Mouse (Mus musculus) MEL (cell line): ENCODE measurements around the gene 4921539E11Rik. TPM values are rescaled to one million over a fixed set of nuclear protein-coding genes. Genes with fewer than 3 reads are reported as not detected.

Experiments used
- DNase-seq: peaks from one replicate; pipeline ENCODE4 v3.0.0; 2011; ENCODE audit warnings: low read depth, low spot score
- H3K27ac ChIP-seq: 2 replicates; pipeline ENCODE4 v1.5.1; 2012; ENCODE audit warnings: low read depth, mild to moderate bottlenecking, control low read depth, low read length, moderate library complexity; ENCODE audit not compliant: control insufficient read depth
- H3K27me3 ChIP-seq, 2 experiments: fragments of 150-350 bp in 1 of 2; sonication (generic) in 1 of 2; 2 replicates each; pipeline ENCODE4 v1.6.1; 2012; ENCODE audit warnings: low read length in 2 of 2, mild to moderate bottlenecking in 2 of 2, improper control_type of control experiment in 1 of 2, moderate library complexity in 1 of 2; ENCODE audit not compliant: insufficient read depth in 2 of 2, control insufficient read depth in 1 of 2
- H3K36me3 ChIP-seq, 2 experiments: 2 replicates each; pipeline ENCODE4 v1.6.1; 2012 to 2014; ENCODE audit warnings: low read length in 2 of 2, improper control_type of control experiment in 1 of 2, inconsistent platforms in 1 of 2, mild to moderate bottlenecking in 1 of 2; ENCODE audit not compliant: insufficient read depth in 2 of 2, control insufficient read depth in 1 of 2
- H3K4me1 ChIP-seq, 2 experiments: fragments of 150-350 bp in 1 of 2; sonication (generic) in 1 of 2; 2 replicates each; pipeline ENCODE4 v1.6.1; 2012; ENCODE audit warnings: low read length in 2 of 2, improper control_type of control experiment in 1 of 2, mild to moderate bottlenecking in 1 of 2; ENCODE audit not compliant: insufficient read depth in 2 of 2, control insufficient read depth in 1 of 2
- H3K4me3 ChIP-seq, 2 experiments: fragments of 150-350 bp in 1 of 2; sonication (generic) in 1 of 2; 2 replicates each; pipeline ENCODE4 v1.5.1; 2012; ENCODE audit warnings: low read depth in 2 of 2, low read length in 2 of 2, mild to moderate bottlenecking in 2 of 2, moderate library complexity in 2 of 2, control low read depth in 1 of 2, improper control_type of control experiment in 1 of 2; ENCODE audit not compliant: control insufficient read depth in 1 of 2, insufficient read depth in 1 of 2
- H3K79me2 ChIP-seq: 2 replicates; pipeline ENCODE4 v1.6.1; 2012; ENCODE audit warnings: mild to moderate bottlenecking, low read length, moderate library complexity; ENCODE audit not compliant: control insufficient read depth, poor library complexity, insufficient read depth
- H3K9ac ChIP-seq: 2 replicates; pipeline ENCODE4 v1.6.1; 2012; ENCODE audit warnings: low read depth, mild to moderate bottlenecking, control low read depth, low read length, moderate library complexity; ENCODE audit not compliant: control insufficient read depth, poor library complexity, severe bottlenecking
- H3K9me3 ChIP-seq: fragments of 150-350 bp; sonication (generic); replicated peaks from 2 replicates; pipeline ENCODE4 v1.6.1; 2012; ENCODE audit warnings: mild to moderate bottlenecking, low read length, improper control_type of control experiment, moderate library complexity; ENCODE audit not compliant: insufficient read depth
- BHLHE40 ChIP-seq: IDR thresholded peaks from 2 replicates; pipeline ENCODE4 v1.6.1; 2012; ENCODE audit warnings: low read depth, mild to moderate bottlenecking, inconsistent platforms, low read length, improper control_type of control experiment, borderline replicate concordance
- CHD1 ChIP-seq: IDR thresholded peaks from 2 replicates; pipeline ENCODE4 v1.6.1; 2012; ENCODE audit warnings: low read depth, mild to moderate bottlenecking, inconsistent platforms, low read length, improper control_type of control experiment
- CTCF ChIP-seq, 3 experiments: IDR thresholded peaks in 2 of 3; conservative IDR thresholded peaks in 1 of 3; 2 replicates each; pipeline ENCODE4 v1.5.1; 2011 to 2012; ENCODE audit warnings: low read length in 3 of 3, low read depth in 2 of 3, mild to moderate bottlenecking in 2 of 3, improper control_type of control experiment in 1 of 3, inconsistent platforms in 1 of 3, mixed read lengths in 1 of 3, moderate library complexity in 1 of 3; ENCODE audit not compliant: control insufficient read depth in 1 of 3, insufficient read depth in 1 of 3, poor library complexity in 1 of 3, severe bottlenecking in 1 of 3
- ELF1 ChIP-seq: IDR thresholded peaks from 2 replicates; pipeline ENCODE4 v1.6.1; 2014; ENCODE audit warnings: low read depth, mild to moderate bottlenecking, inconsistent platforms, low read length, improper control_type of control experiment, moderate library complexity
- EP300 ChIP-seq, 2 experiments: IDR thresholded peaks; 2 replicates each; pipeline ENCODE4 v1.6.1; 2011; ENCODE audit warnings: improper control_type of control experiment in 2 of 2, low read length in 2 of 2, low read depth in 1 of 2, mild to moderate bottlenecking in 1 of 2
- GATA1 ChIP-seq: IDR thresholded peaks from 2 replicates; pipeline ENCODE4 v1.6.1; 2011; ENCODE audit warnings: low read depth, low read length, improper control_type of control experiment
- JUND ChIP-seq: IDR thresholded peaks from 2 replicates; pipeline ENCODE4 v1.6.1; 2011; ENCODE audit warnings: low read depth, mild to moderate bottlenecking, improper control_type of control experiment, low read length
- MAZ ChIP-seq: IDR thresholded peaks from 2 replicates; pipeline ENCODE4 v1.6.1; 2012; ENCODE audit warnings: low read depth, mild to moderate bottlenecking, inconsistent platforms, low read length, improper control_type of control experiment
- MXI1 ChIP-seq: IDR thresholded peaks from 2 replicates; pipeline ENCODE4 v1.6.1; 2011; ENCODE audit warnings: mild to moderate bottlenecking, low read depth, low read length, improper control_type of control experiment
- MYB ChIP-seq: IDR thresholded peaks from 2 replicates; pipeline ENCODE4 v1.6.1; 2011; ENCODE audit warnings: mild to moderate bottlenecking, low read depth, low read length, improper control_type of control experiment
- MYC ChIP-seq: IDR thresholded peaks from 2 replicates; pipeline ENCODE4 v1.6.1; 2011; ENCODE audit warnings: low read depth, mild to moderate bottlenecking, low read length, improper control_type of control experiment, moderate library complexity
- NELFE ChIP-seq: IDR thresholded peaks from 2 replicates; pipeline ENCODE4 v1.6.1; 2011; ENCODE audit warnings: low read depth, low read length, improper control_type of control experiment
- NRF1 ChIP-seq: IDR thresholded peaks from 2 replicates; pipeline ENCODE4 v1.6.1; 2014; ENCODE audit warnings: low read depth, mild to moderate bottlenecking, inconsistent platforms, low read length, improper control_type of control experiment, moderate library complexity; ENCODE audit not compliant: poor library complexity, insufficient read depth, severe bottlenecking
- POLR2A ChIP-seq, 2 experiments: IDR thresholded peaks; 2 replicates each; pipeline ENCODE4 v1.6.1; 2011 to 2012; ENCODE audit warnings: low read length in 2 of 2, mild to moderate bottlenecking in 2 of 2, control low read depth in 1 of 2, improper control_type of control experiment in 1 of 2, low read depth in 1 of 2, moderate library complexity in 1 of 2; ENCODE audit not compliant: control insufficient read depth in 1 of 2, insufficient read depth in 1 of 2, poor library complexity in 1 of 2
- POLR2AphosphoS2 ChIP-seq: IDR thresholded peaks from 2 replicates; pipeline ENCODE4 v1.6.1; 2011; ENCODE audit warnings: low read length, improper control_type of control experiment
- RAD21 ChIP-seq: IDR thresholded peaks from 2 replicates; pipeline ENCODE4 v1.6.1; 2011; ENCODE audit warnings: mild to moderate bottlenecking, low read depth, low read length, improper control_type of control experiment
- SMC3 ChIP-seq: IDR thresholded peaks from 2 replicates; pipeline ENCODE4 v1.6.1; 2011; ENCODE audit warnings: low read depth, low read length, improper control_type of control experiment
- TAL1 ChIP-seq: IDR thresholded peaks from 2 replicates; pipeline ENCODE4 v1.6.1; 2012; ENCODE audit warnings: mild to moderate bottlenecking, inconsistent platforms, low read length, moderate library complexity, mixed read lengths
- UBTF ChIP-seq: IDR thresholded peaks from 2 replicates; pipeline ENCODE4 v1.6.1; 2012; ENCODE audit warnings: low read depth, mild to moderate bottlenecking, inconsistent platforms, low read length, improper control_type of control experiment, moderate library complexity, borderline replicate concordance; ENCODE audit not compliant: insufficient read depth
- USF2 ChIP-seq, 2 experiments: IDR thresholded peaks; 2 replicates each; pipeline ENCODE4 v1.6.1; 2011 to 2012; ENCODE audit warnings: improper control_type of control experiment in 2 of 2, low read length in 2 of 2, borderline replicate concordance in 1 of 2, inconsistent platforms in 1 of 2, low read depth in 1 of 2, mild to moderate bottlenecking in 1 of 2; ENCODE audit not compliant: insufficient read depth in 1 of 2
- ZC3H11A ChIP-seq: IDR thresholded peaks from 2 replicates; pipeline ENCODE4 v1.6.1; 2012; ENCODE audit warnings: low read depth, mild to moderate bottlenecking, inconsistent platforms, low read length, improper control_type of control experiment
- ZKSCAN1 ChIP-seq: IDR thresholded peaks from 2 replicates; pipeline ENCODE4 v1.6.1; 2012; ENCODE audit warnings: low read depth, mild to moderate bottlenecking, inconsistent platforms, low read length, improper control_type of control experiment, moderate library complexity
- ZMIZ1 ChIP-seq: IDR thresholded peaks from 2 replicates; pipeline ENCODE4 v1.6.1; 2012; ENCODE audit warnings: low read depth, mild to moderate bottlenecking, inconsistent platforms, low read length, improper control_type of control experiment, moderate library complexity
- ZNF384 ChIP-seq: IDR thresholded peaks from 2 replicates; pipeline ENCODE4 v1.6.1; 2012; ENCODE audit warnings: low read depth, mild to moderate bottlenecking, inconsistent platforms, low read length, improper control_type of control experiment
- polyA plus RNA-seq, 2 experiments: library from polyadenylated mRNA; stranded (reverse) in 1 of 2; unstranded in 1 of 2; fragments of >175 nt in 1 of 2; fragments of >200 nt in 1 of 2; gene quantifications; 2 replicates each; pipeline versions ENCODE4 v1.2.1 to v1.2.4; 2012; ENCODE audit warnings: low replicate concordance in 2 of 2, low read depth in 1 of 2; ENCODE audit not compliant: insufficient read length in 2 of 2, insufficient read depth in 1 of 2, missing spikeins in 1 of 2
- total RNA-seq: library from RNA; depleted of rRNA; stranded (reverse); fragments of 300-350 nt; gene quantifications from 2 replicates; pipeline ENCODE4 v1.2.3, GENCODE M21; 2012

4921539E11Rik gene
- total and polyA plus RNA-seq, 3 experiments, result not detected

DNA sequence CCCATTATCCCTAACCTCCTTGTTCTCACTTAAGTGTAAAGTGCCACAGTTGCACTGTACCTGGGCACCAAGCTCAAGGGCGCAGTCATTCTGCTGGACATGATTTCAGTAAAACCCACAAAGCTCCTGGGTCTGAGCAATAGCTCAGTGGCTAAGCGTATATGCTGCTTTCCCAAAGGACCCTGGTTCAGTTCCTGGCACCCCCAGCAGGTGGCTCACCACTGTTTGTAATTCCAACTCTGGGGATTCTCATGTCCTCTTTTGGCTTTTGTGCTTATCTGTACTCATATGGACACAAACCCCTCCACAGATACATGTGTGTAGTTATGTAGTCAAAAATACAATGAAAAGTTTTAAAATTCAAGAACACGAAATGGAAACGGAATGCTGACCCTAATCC, 21.3 kb downstream of the 4921539E11Rik start:
- H3K9me3 ChIP-seq, result no peaks in the 10 kb centered on the region
- H3K9ac ChIP-seq, result no peak overlapping the region
- no peaks in the 10 kb centered on the region for H3K4me1 ChIP-seq
- no peaks in the 10 kb centered on the region for H3K36me3 ChIP-seq
- H3K27ac ChIP-seq, result no peak overlapping the region
- peak; percentile 16; the same call in 1 of the 2 replicates for TF ChIP-seq RAD21
- TF ChIP-seq SMC3, result peak; percentile 44
- no peak for TF ChIP-seq EP300 (IDR thresholded peaks at IDR 0.05; ENCODE audit: low read depth in 1 of 2, low read length in 2 of 2)
- no peak for TF ChIP-seq BHLHE40
- no peak for TF ChIP-seq ZNF384
- TF ChIP-seq USF2 (IDR thresholded peaks at IDR 0.05; ENCODE audit: borderline replicate concordance in 1 of 2, insufficient read depth in 1 of 2, low read depth in 1 of 2, low read length in 2 of 2), result no peak
- peak in 2 of 3 experiments; percentile 35 to 38; a peak in 4 of 6 replicates for TF ChIP-seq CTCF (IDR thresholded peaks at IDR 0.05 in 2 of 3, conservative IDR thresholded peaks at IDR 0.05 in 1 of 3; ENCODE audit: control insufficient read depth in 1 of 3, insufficient read depth in 1 of 3, low read depth in 2 of 3, low read length in 3 of 3, poor library complexity in 1 of 3, severe bottlenecking in 1 of 3)
- H3K79me2 ChIP-seq, result no peaks in the 10 kb centered on the region
- H3K4me3 ChIP-seq, result no peak overlapping the region
- peak; percentile 16 for DNase-seq
- no peaks in the 10 kb centered on the region for H3K27me3 ChIP-seq

DNA sequence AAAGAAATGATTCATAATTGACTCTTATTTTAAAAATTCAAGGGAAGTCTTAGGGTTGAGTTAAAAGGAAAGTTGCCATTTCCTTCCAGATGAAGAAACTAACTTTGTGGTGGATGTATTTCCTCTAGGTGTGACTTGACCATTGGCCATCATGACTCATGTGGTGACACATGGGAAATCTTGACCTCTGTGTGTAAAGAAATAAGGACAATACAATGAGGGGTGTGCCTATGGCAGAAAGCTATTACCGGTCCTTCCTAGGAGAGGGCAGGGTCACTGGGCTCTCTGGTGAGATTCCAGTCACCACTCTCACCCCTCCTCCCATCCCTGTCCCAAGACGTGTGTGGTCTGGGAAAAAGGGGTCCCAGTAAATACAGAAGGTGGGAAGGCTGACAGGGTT, 25.5 kb downstream of the 4921539E11Rik start:
- no peaks in the 10 kb centered on the region for H3K9me3 ChIP-seq
- no peaks in the 10 kb centered on the region for H3K36me3 ChIP-seq
- H3K4me1 ChIP-seq, result peaks cover 0 to 2% of the 10 kb centered on the region in 2 experiments; a peak in 1 of 4 replicates
- no peak for DNase-seq
- no peak overlapping the region for H3K27ac ChIP-seq
- H3K9ac ChIP-seq, result no peak overlapping the region
- no peaks in the 10 kb centered on the region for H3K79me2 ChIP-seq
- H3K27me3 ChIP-seq, result no peaks in the 10 kb centered on the region; a peak in 1 of 4 replicates
- TF ChIP-seq RAD21 (no peak), NELFE (no peak), POLR2AphosphoS2 (no peak), TAL1 (no peak), POLR2A (IDR thresholded peaks at IDR 0.05; ENCODE audit: control insufficient read depth in 1 of 2, insufficient read depth in 1 of 2, low read depth in 1 of 2, low read length in 2 of 2, poor library complexity in 1 of 2) (no peak), ZKSCAN1 (no peak), MYB (no peak), NRF1 (no peak)
- no peak overlapping the region for H3K4me3 ChIP-seq

DNA sequence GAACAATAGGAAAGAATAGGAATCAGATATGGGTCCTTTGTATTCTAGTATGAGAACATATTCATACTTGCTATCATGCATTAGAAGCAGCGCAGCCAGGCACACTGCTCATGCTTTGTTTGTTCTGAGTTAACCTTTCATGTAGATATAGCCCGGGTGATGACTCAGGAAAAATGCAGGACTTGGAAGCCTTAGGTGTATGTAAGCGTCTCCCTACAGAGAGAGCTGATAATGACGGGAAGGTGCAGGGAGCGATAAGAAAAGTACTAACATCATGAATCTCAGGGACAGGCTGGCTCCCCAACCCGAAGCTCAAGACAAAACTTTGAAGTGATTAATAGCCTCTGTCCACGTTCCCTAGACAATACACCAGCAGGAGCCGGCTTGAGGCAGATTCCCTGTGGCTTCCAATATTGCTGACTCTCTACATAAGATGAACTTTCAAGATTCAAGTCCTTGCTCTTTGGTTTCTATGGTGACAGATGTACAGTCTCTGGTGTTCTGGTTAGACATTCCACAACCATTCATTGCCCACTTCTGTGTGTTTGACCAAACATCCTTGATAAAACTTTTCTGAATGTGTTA, 26.8 kb downstream of the 4921539E11Rik start:
- H3K36me3 ChIP-seq, result no peaks in the 10 kb centered on the region
- no peak overlapping the region for H3K9ac ChIP-seq
- H3K79me2 ChIP-seq, result no peaks in the 10 kb centered on the region
- no peaks in the 10 kb centered on the region for H3K9me3 ChIP-seq
- H3K4me3 ChIP-seq, result no peak overlapping the region
- H3K27ac ChIP-seq, result no peak overlapping the region
- no peak for DNase-seq
- no peaks in the 10 kb centered on the region; a peak in 1 of 4 replicates for H3K27me3 ChIP-seq
- peaks cover 0 to 2% of the 10 kb centered on the region in 2 experiments; a peak in 1 of 4 replicates for H3K4me1 ChIP-seq
- no peak for TF ChIP-seq ZC3H11A
- TF ChIP-seq MYC, result no peak
- TF ChIP-seq GATA1, result no peak
- no peak for TF ChIP-seq ZKSCAN1
- TF ChIP-seq ELF1, result no peak
- TF ChIP-seq NRF1, result no peak
- TF ChIP-seq NELFE, result no peak
- TF ChIP-seq MAZ, result no peak
- TF ChIP-seq UBTF, result no peak
- TF ChIP-seq CHD1, result no peak
- TF ChIP-seq USF2 (IDR thresholded peaks at IDR 0.05; ENCODE audit: borderline replicate concordance in 1 of 2, insufficient read depth in 1 of 2, low read depth in 1 of 2, low read length in 2 of 2), result no peak
- TF ChIP-seq MXI1, result no peak
- TF ChIP-seq ZMIZ1, result no peak
- TF ChIP-seq JUND, result no peak
- TF ChIP-seq POLR2A (IDR thresholded peaks at IDR 0.05; ENCODE audit: control insufficient read depth in 1 of 2, insufficient read depth in 1 of 2, low read depth in 1 of 2, low read length in 2 of 2, poor library complexity in 1 of 2), result no peak
